9 mouse cellular contexts compared by ENCODE assay signal in genomic region chr14:75753206-75753605, GRCm38 (mm10). TPM values are rescaled to one million over a fixed set of nuclear protein-coding genes. Genes with fewer than 3 reads are reported as not detected.
DNase-seq lines count a peak whose midpoint lies in the region; ATAC-seq and TF ChIP-seq lines count a peak whose summit lies in the region.
"Had no signal": no experiment of that assay in that cellular context is flagged by ENCODE, and none has a peak within 500 bp of the region (broad histone marks: within the 10 kb centered on the region; RNA-seq: fewer than 3 reads in every experiment).

No protein-coding gene starts in this region.

- in situ Hi-C loops in ES-E14 (cut with MboI; ENCODE audit: low sequenced_read_pairs in 2 of 2, unreplicated experiment in 2 of 2), result no loop called here

- no peak for DNase-seq in heart, postnatal 4 days
- DNase-seq in ES-E14 (ENCODE audit: low read depth, low spot score), result no peak
- no peak for DNase-seq in midbrain, embryonic 11.5 days (ENCODE audit: low spot score, missing footprints)
- no peak for DNase-seq in adrenal gland, postnatal 25 days
- DNase-seq in retina, postnatal 1 day, result no peak
- DNase-seq in spleen, adult 12 weeks (ENCODE audit: low spot score), result no peak

- peak overlapping the region; percentile 92 for H3K4me3 ChIP-seq in heart, embryonic 11.5 days (ENCODE audit: low read depth, low read length)
- H3K4me3 ChIP-seq in ES-E14 (ENCODE audit: insufficient read depth in 1 of 2, low read depth in 1 of 2, low read length in 2 of 2, poor library complexity in 1 of 2, severe bottlenecking in 1 of 2), result peak overlapping the region; percentile 76 to 95; a peak in 3 of 4 replicates
- H3K4me3 ChIP-seq in hindbrain, embryonic 12.5 days, result peak overlapping the region; percentile 70
- H3K4me3 ChIP-seq in midbrain, embryonic 11.5 days (ENCODE audit: low read depth, low read length), result peak overlapping the region; percentile 67

- no peak for ATAC-seq in heart, embryonic 11.5 days (replicated peaks; ENCODE audit: insufficient number of reproducible peaks, low FRiP score, low TSS enrichment)
- ATAC-seq in hindbrain, embryonic 12.5 days (ENCODE audit: low FRiP score), result no peak
- ATAC-seq in midbrain, embryonic 11.5 days (ENCODE audit: low FRiP score), result no peak

- 54% methylated on average over 8 of the region's 8 CpGs for WGBS in heart, embryonic 11.5 days (ENCODE audit: insufficient replicate concordance)
- 77% methylated on average over 8 of the region's 8 CpGs for WGBS in hindbrain, embryonic 12.5 days
- WGBS in midbrain, embryonic 11.5 days, result 76% methylated on average over 8 of the region's 8 CpGs

- peaks cover 19% of the 10 kb centered on the region for H3K4me1 ChIP-seq in heart, embryonic 11.5 days (ENCODE audit: control insufficient read depth, insufficient read depth, low read length)
- peaks cover 0 to 4% of the 10 kb centered on the region in 2 experiments; a peak in 2 of 4 replicates for H3K4me1 ChIP-seq in ES-E14 (ENCODE audit: control insufficient read depth in 2 of 2, insufficient read depth in 2 of 2, low read length in 2 of 2, poor library complexity in 1 of 2)
- H3K4me1 ChIP-seq in hindbrain, embryonic 12.5 days, result peaks cover 26% of the 10 kb centered on the region
- peaks cover 10% of the 10 kb centered on the region for H3K4me1 ChIP-seq in midbrain, embryonic 11.5 days (ENCODE audit: control insufficient read depth, insufficient read depth, low read length)

- peak overlapping the region; percentile 79; the same call in 1 of the 2 replicates for H3K9ac ChIP-seq in heart, embryonic 11.5 days (ENCODE audit: low read depth, low read length)
- H3K9ac ChIP-seq in ES-E14 (ENCODE audit: insufficient read depth, low read depth, low read length, poor library complexity, severe bottlenecking), result peak overlapping the region; percentile 35; the same call in 1 of the 2 replicates
- H3K9ac ChIP-seq in hindbrain, embryonic 12.5 days, result peak overlapping the region; percentile 91
- H3K9ac ChIP-seq in midbrain, embryonic 11.5 days (ENCODE audit: low read length), result peak overlapping the region; percentile 83

- peak overlapping the region; percentile 79 for H3K4me2 ChIP-seq in heart, embryonic 11.5 days
- peak overlapping the region; percentile 90 for H3K4me2 ChIP-seq in hindbrain, embryonic 12.5 days (replicated peaks)
- peak overlapping the region; percentile 80 for H3K4me2 ChIP-seq in midbrain, embryonic 11.5 days

- no peak overlapping the region for H3K27ac ChIP-seq in heart, embryonic 11.5 days (ENCODE audit: low read depth, low read length)
- no peak overlapping the region for H3K27ac ChIP-seq in ES-E14 (ENCODE audit: insufficient read depth, low read depth, low read length, poor library complexity, severe bottlenecking)
- no peak overlapping the region for H3K27ac ChIP-seq in hindbrain, embryonic 12.5 days
- H3K27ac ChIP-seq in midbrain, embryonic 11.5 days (ENCODE audit: low read depth, low read length), result no peak overlapping the region

- no peaks in the 10 kb centered on the region for H3K27me3 ChIP-seq in heart, embryonic 11.5 days (ENCODE audit: control insufficient read depth, insufficient read depth, low read length)
- peaks cover 4% of the 10 kb centered on the region; the same call in 1 of the 2 replicates for H3K27me3 ChIP-seq in hindbrain, embryonic 12.5 days
- no peaks in the 10 kb centered on the region for H3K27me3 ChIP-seq in midbrain, embryonic 11.5 days (ENCODE audit: control insufficient read depth, insufficient read depth, low read length)
- H3K27me3 ChIP-seq: Patski had no signal

- no peaks in the 10 kb centered on the region for H3K36me3 ChIP-seq in heart, embryonic 11.5 days (ENCODE audit: control insufficient read depth, insufficient read depth, low read length)
- no peaks in the 10 kb centered on the region for H3K36me3 ChIP-seq in ES-E14 (ENCODE audit: control insufficient read depth, insufficient read depth, low read length, poor library complexity, severe bottlenecking)
- H3K36me3 ChIP-seq in hindbrain, embryonic 12.5 days, result no peaks in the 10 kb centered on the region
- no peaks in the 10 kb centered on the region for H3K36me3 ChIP-seq in midbrain, embryonic 11.5 days (ENCODE audit: control insufficient read depth, insufficient read depth, low read length)

- no peaks in the 10 kb centered on the region for H3K9me3 ChIP-seq in heart, embryonic 11.5 days (replicated peaks; ENCODE audit: control insufficient read depth, low read length)
- no peaks in the 10 kb centered on the region for H3K9me3 ChIP-seq in ES-E14 (ENCODE audit: control insufficient read depth, insufficient read depth, low read depth, low read length)
- H3K9me3 ChIP-seq in hindbrain, embryonic 12.5 days (replicated peaks), result no peaks in the 10 kb centered on the region
- H3K9me3 ChIP-seq in midbrain, embryonic 11.5 days (ENCODE audit: control insufficient read depth, low read length), result no peaks in the 10 kb centered on the region

TF ChIP-seq in ES-E14, 5 proteins besides CTCF, POLR2A, EP300 and RAD21:
- TF ChIP-seq ZNF384 (IDR thresholded peaks at IDR 0.05; ENCODE audit: low read depth, low read length) (no peak), HCFC1 (IDR thresholded peaks at IDR 0.05; ENCODE audit: borderline replicate concordance, insufficient read depth, low read length) (no peak), CHD2 (IDR thresholded peaks at IDR 0.05; ENCODE audit: low read depth, low read length) (no peak), MAFK (IDR thresholded peaks at IDR 0.05; ENCODE audit: insufficient read depth, low read depth, low read length) (no peak), ZC3H11A (IDR thresholded peaks at IDR 0.05; ENCODE audit: borderline replicate concordance, low read depth, low read length) (no peak)

RNA-seq across cellular contexts. Expression of gene Cog3, which starts 1.1 kb away (rescaled TPM):
- 14.7 and 18.0 TPM in 2 replicates for polyA plus RNA-seq in heart, embryonic 11.5 days (2014; fragmentation: Nextera tagmentation; extraction: Ambion mirVana)
- 10 to 100 TPM; 17.8 to 19.1 TPM for total RNA-seq in heart, postnatal 4 days (2021)
- 11.2 and 16.4 TPM in 2 replicates for total RNA-seq in ES-E14 (2012; rRNA removed)
- 23.9 and 24.8 TPM in 2 replicates for polyA plus RNA-seq in hindbrain, embryonic 12.5 days (2016; fragmentation: Nextera tagmentation; extraction: Ambion mirVana)
- polyA plus RNA-seq in midbrain, embryonic 11.5 days (2014; fragmentation: Nextera tagmentation; extraction: Ambion mirVana), result 23.3 and 27.5 TPM in 2 replicates
- 24.9 and 29.8 TPM in 2 replicates for total RNA-seq in adrenal gland, postnatal 25 days (2021)

RNA-seq across cellular contexts. Expression of gene Slc25a30, which starts 33.6 kb away (rescaled TPM):
- polyA plus RNA-seq in heart, embryonic 11.5 days (2014; fragmentation: Nextera tagmentation; extraction: Ambion mirVana), result 5.8 and 7.2 TPM in 2 replicates
- 10 to 100 TPM; 17.5 to 20.3 TPM for total RNA-seq in heart, postnatal 4 days (2021)
- 5.1 and 9.2 TPM in 2 replicates for total RNA-seq in ES-E14 (2012; rRNA removed)
- polyA plus RNA-seq in hindbrain, embryonic 12.5 days (2016; fragmentation: Nextera tagmentation; extraction: Ambion mirVana), result 7.8 and 9.3 TPM in 2 replicates
- polyA plus RNA-seq in midbrain, embryonic 11.5 days (2014; fragmentation: Nextera tagmentation; extraction: Ambion mirVana), result 7.0 and 8.8 TPM in 2 replicates
- 246 and 276 TPM in 2 replicates for total RNA-seq in adrenal gland, postnatal 25 days (2021)

Comparison
In these comparisons a context has a peak if more than half of its experiments do, and no peak if none do; other contexts are left out.
1. H3K9ac ChIP-seq: peak in every context shown above with its lines; median percentile 91 in hindbrain, embryonic 12.5 days; 83 in midbrain, embryonic 11.5 days; 79 in heart, embryonic 11.5 days; 35 in ES-E14.
2. RNA of gene Slc25a30, which starts 33.6 kb away (total RNA-seq): 246 to 276 TPM in adrenal gland, postnatal 25 days; 17.5 to 20.3 TPM in heart, postnatal 4 days and 5.1 to 9.2 TPM in ES-E14; every median in the first group is over 10 times any median in the second.
3. Peak in every context shown above with its lines, with median percentiles within 50 percentile points of each other: H3K4me2 ChIP-seq and H3K4me3 ChIP-seq.